Mouse (Mus musculus) lung, postnatal 36 days (tissue): Measurements from ENCODE around the gene Pmf1.
"Not testable (repeated sequence)": the region's sequence is repeated elsewhere in the genome, so short reads cannot be mapped to it uniquely, and the experiment has no call there.

Experiments
- DNase-seq: peaks from one replicate; pipeline ENCODE4 v3.0.0; 2022; ENCODE audit warnings: mixed read lengths

Gene Pmf1

DNA sequence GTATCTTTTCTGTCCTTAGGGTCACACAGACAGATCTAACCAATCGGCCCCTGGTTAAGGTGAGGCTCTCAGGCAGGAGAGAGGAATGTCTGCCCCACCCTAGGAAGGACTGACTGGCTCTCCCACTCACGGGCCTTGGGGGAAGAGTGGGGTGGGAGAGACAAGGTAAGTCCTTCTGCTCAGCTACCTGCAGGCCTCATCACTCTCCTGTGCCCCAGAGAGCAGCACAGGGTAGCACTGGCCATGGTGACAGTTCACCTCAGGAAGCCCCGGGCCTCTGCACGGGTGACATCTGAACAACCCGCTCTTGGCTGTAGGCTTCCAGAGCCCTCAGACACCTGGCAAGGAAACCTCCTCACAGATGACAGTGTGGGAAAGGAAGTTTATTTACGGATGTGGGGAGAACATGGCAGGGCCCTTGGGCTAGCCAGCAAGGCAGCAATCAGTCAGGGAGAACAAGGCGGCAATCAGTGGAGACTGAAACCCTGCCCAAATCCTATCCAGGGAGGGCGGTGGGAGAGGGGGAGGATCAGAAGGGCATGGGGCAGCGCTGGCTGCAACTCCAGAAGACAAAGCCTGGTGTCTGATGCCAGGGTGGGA is 16.3 kb downstream of the Pmf1 start:
- DNase-seq = no peak

GRCm38 (mm10) chr3:88384364-88384763 is 25.8 kb downstream of the Pmf1 start, which contains the start of gene Bglap:
Gene Bglap (minus strand): TSS chr3:88384464.
- DNase-seq = no peak

DNA sequence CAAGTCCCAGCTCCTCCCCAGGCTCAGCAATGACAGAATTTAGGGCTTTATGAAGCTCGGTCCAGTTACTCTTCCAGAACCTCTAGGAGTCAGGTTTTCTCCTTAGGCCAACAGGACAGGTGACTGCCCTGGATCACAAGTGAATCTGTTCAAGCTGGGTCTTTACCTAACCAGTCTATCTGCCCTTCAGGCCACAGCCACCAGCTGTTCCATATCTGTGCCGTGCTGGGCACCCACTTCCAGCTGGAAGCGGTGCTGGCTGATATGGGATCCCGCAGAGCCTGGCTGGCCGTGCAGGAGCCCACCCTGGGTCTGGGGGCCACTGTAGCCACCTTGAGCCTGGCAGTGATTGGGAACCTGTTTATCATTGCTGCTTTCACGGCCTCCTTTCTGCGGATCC is 27.7 kb downstream of the Pmf1 start:
- DNase-seq = not testable (repeated sequence)

GRCm38 (mm10) chr3:88381389-88382315 is 28.5 kb downstream of the Pmf1 start:
- DNase-seq = peak; percentile 35

DNA sequence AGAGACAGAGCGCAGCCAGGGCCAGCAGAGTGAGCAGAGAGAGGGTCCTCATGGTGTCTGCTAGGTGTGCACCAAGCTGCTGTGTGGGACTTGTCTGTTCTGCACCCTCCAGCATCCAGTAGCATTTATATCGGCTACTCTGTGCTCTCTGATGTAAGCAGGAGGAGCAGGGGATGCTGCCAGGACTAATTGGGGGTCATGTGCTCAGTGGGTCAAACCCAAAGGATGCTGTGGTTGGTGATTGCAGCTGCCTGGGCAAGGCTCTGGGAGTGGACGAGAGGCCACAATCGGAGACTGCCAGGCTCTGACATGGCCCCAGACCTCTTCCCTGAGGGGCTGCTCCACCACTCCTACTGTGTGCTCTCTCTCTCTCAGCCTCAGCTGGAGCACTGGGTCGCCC is 31.5 kb downstream of the Pmf1 start, which contains the start of gene Bglap2:
Gene Bglap2 (minus strand): TSS at position 101 of the 400 bp plus-strand sequence.
- DNase-seq = not testable (repeated sequence)

DNA sequence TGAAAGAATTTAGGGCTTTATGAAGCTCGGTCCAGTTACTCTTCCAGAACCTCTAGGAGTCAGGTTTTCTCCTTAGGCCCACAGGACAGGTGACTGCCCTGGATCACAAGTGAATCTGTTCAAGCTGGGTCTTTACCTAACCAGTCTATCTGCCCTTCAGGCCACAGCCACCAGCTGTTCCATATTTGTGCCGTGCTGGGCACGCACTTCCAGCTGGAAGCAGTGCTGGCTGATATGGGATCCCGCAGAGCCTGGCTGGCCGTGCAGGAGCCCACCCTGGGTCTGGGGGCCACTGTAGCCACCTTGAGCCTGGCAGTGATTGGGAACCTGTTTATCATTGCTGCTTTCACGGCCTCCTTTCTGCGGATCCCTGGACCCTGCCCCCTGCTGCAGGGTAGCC is 33.5 kb downstream of the Pmf1 start:
- DNase-seq = not testable (repeated sequence)

DNA sequence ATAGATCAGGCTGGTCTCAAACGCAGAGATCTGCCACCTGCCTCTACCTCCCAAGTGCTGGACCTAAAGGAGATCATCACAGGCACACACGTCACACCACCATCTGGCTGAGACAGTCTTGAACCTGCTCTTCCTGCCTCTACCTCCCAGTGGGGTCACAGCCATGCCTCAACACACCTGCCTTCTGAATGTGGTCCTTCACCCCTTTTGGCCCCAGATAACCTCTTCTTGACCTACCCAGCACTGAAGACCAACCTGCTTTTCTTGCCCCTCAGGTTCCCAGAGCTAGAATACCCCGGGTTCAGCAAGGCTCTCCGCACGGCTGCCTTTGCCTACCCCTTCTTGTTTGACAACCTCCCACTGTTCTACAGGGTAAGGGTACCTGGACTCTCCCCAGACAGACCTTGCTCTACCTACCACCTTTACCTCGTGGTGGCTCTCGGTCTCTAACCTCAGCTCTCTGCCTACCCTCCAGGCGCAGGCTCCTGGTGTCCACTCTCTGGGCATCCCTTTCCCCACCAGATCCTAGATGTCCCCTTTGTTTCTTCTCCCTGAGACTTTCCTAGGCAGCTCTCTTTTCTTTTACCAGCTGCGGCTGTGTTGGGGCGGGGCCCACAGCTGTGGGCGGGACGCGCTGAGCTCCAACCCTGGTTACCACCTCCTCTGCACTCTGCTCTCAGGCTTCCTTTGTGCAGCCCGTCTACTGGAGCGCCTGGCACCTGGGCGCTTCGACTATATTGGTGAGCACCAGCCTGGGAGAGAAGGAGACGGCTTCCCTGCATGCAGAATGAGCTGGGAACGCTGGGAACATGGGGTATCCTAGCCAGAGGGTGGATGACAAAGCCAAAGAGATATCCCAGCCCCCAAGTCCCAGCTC is 34.1 kb downstream of the Pmf1 start:
- DNase-seq = peak; percentile 28

DNA sequence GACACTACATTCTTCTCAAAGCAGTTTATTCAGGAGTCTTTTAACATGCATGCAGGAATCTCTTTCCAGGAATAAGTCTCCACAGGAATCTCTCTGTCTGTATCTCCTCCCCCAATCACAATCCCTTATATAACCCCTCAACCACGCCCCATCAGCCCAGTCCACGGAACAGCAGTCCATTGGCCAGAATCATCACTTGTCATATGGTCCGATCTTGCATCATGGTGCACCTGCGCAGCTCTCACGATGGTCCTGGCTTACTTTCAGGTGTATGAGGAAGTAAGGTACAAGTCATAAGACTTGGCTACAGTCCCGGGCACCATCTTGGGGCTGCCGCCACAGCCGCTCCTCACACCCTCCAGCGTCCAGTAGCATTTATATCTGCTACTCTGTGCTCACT is 37.5 kb downstream of the Pmf1 start, which contains the start of gene Bglap3:
Gene Bglap3 (minus strand): TSS at position 101 of the 400 bp plus-strand sequence.
- DNase-seq = not testable (repeated sequence)

DNA sequence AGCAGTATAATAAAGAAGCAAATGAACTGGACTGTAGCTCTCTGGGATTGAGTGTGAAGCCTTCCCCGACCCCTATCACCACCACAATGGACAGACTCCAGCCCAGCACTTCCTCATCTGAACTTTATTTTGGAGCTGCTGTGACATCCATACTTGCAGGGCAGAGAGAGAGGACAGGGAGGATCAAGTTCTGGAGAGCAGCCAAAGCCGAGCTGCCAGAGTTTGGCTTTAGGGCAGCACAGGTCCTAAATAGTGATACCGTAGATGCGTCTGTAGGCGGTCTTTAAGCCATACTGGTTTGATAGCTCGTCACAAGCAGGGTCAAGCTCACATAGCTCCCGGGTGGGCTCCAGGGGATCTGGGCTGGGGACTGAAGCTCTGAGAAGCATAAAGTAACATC is 41.6 kb downstream of the Pmf1 start:
- DNase-seq = not testable (repeated sequence)

DNA sequence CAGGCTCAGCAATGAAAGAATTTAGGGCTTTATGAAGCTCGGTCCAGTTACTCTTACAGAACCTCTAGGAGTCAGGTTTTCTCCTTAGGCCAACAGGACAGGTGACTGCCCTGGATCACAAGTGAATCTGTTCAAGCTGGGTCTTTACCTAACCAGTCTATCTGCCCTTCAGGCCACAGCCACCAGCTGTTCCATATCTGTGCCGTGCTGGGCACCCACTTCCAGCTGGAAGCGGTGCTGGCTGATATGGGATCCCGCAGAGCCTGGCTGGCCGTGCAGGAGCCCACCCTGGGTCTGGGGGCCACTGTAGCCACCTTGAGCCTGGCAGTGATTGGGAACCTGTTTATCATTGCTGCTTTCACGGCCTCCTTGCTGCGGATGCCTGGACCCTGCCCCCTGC is 42.6 kb downstream of the Pmf1 start:
- DNase-seq = not testable (repeated sequence)

- DNase-seq = peak; percentile 62
These were observed 43.2 kb downstream of the Pmf1 start for GRCm38 (mm10) chr3:88366830-88367428.

DNA sequence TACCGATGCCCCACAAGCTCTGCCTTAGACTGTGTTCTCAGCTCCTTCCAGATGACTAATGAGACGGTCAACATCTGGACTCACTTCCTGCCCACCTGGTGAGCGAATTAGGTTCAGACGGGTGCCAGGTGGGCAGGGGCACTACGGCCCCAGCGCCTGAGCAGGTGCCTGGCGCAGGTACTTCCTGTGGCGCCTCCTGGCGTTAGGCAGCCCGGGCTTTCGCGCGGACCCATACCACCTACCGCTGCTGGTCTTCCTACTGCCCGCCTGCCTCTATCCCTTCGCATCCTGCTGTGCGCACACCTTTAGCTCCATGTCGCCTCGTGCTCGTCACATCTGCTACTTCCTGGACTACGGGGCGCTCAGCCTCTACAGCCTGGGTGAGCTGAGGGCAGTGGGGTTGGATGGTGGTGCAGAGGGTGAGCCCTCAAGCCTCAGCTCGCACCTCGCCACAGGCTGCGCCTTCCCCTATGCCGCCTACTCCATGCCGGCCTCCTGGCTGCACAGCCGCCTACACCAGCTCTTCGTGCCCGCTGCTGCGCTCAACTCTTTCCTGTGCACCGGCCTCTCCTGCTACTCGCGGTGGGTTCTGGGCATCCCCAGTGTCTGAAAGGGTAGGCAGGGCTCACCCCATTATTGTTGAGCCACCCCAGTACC is 44.3 kb downstream of the Pmf1 start:
- DNase-seq = no peak

DNA sequence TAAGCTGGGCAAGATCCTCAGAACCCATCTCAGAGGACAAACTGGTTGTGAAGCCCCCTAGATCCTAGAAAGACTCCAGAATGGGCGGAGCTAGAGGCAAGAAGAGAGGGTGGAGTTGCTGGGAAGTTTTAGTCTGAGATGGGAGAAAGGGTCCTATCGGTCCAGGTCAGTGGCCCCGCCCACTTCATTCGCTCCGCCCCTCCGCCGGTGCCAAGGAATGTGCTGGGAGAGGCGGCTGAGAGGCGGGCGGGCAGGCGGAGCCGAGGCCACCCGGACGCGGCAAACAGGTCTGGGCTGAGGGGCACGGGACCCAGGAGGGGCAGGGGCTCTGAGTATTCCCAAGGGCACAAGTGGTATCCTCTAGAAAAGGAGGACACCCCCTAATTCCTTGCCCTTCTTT is 45.8 kb downstream of the Pmf1 start, which contains the start of gene Paqr6:
Gene Paqr6 (plus strand): TSS at position 248 of the 400 bp plus-strand sequence.
- peak; percentile 90 for DNase-seq

DNA sequence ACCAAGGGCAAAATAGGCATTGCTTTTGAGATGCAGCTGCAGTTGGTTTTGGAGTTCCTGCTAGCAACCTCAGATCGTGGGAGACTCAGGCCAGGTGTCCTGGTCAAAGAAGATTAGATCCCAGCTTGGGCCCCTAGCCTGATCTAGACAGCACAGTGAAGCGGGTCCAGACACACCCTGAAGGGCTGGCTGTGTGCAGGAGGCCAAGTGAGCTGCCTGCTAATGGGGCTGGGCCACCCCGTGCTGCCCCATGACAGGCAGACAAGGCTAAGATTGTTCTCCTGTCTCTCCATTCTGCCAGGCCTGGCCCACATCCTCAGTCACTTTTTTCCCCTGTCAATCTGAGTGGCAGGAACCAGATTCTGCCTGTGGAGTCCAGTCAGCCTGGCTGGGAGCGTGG is 46.4 kb downstream of the Pmf1 start:
- DNase-seq = peak; percentile 45

- no peak for DNase-seq
These were observed 48.4 kb downstream of the Pmf1 start for GRCm38 (mm10) chr3:88361612-88362313.

GRCm38 (mm10) chr3:88361096-88361495 is 49.0 kb downstream of the Pmf1 start:
- no peak for DNase-seq

- no peak for DNase-seq
These were observed 50.1 kb downstream of the Pmf1 start for GRCm38 (mm10) chr3:88359989-88360388.

DNA sequence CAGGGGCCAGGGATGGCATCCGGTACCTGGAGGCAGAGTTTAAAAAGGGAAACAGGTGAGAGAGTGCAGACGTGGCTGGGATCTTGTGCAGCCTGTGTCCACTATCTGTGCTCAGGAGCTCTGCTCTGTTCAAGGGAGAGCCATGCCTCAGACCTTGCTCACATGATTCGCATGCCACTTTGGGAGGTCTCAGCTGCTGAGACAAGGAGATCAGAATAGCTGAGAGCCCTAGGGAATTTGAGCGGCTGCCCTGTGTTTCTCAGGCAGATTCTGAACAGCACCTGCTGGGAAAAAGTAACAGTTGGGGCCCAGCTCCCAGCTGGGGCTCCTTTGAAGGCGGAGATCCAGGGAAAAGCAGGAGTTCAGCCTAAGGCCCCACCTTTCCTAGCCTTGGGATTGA is 50.5 kb downstream of the Pmf1 start:
- no peak for DNase-seq

DNA sequence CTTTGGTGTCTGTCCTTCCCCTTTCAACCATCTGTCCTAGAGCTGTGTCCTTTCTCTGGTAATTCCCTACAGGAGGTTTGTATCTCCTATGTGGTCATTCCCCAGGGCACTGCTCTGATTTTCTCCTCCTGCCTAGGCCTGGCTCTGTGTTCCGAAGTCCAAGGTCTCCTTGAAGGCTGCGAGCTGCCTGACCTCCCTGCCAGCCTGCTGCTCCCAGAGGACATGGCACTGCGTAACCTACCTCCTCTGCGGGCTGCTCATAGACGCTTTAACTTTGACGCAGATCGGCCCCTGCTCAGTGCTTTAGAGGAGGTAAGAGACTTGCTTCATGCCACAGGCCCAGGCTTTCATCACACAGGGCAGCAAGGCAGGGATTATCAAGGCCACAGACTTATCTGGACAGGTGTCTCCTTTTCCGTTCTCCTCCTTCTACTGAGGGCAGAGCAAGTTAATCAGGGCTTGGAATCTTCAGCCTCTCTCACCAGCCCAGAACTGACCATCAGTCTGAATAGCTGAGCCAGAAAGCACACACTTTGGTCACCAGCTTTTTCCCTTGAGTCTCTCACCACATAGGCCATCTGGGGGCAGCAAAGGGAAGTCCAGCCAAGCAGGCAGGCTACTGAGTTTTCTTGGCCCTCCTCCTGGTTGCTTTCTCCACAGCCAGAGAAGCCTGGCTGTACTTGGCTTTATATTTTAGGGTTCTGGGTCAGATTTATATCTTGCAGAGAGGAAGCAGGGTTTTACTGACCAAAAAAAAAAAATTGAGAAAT is 55.5 kb downstream of the Pmf1 start:
- no peak for DNase-seq

- no peak for DNase-seq
These were observed 57.2 kb downstream of the Pmf1 start for GRCm38 (mm10) chr3:88352907-88353306.
